Mouse (Mus musculus): ENCODE results near the gene Slc37a1.

DNA sequence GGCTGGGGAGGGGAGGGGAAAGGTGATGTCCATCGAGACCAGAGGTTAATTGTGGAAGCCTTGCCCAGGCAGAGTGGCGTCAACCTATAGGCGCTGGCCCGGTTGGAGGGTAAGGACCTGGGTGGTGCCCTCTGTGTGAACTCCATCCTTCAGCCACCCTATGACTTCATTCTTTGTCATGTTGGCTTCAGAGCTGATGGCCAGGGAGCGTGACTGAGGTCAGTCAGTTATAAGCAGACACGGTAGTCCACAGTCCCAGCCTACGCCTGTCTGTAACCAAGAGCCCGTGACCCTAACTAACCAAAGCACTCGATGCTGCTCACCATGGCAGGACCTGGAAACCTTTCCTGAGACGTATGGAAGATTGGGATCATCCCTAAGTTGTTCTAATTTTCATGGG, 26.1 kb downstream of the Slc37a1 start:
- no peak for TF ChIP-seq CTCF (IDR thresholded peaks at IDR 0.05; ENCODE audit: borderline replicate concordance, control insufficient read depth, extremely low read depth, insufficient read depth, low read length, poor library complexity)
- no peak for TF ChIP-seq POLR2A (IDR thresholded peaks at IDR 0.05; ENCODE audit: control insufficient read depth, extremely low read depth, insufficient read depth, low read length, poor library complexity)

Measured in thymus, adult 2 months (tissue).